Mouse (Mus musculus) embryonic facial prominence, embryonic 14.5 days (tissue): Measurements from ENCODE around the gene Sufu. TPM values are rescaled to one million over a fixed set of nuclear protein-coding genes. Genes with fewer than 3 reads are reported as not detected.

Experiments
- ATAC-seq: fragments of 200-750 bp; cut with Nextera tagmentation; 2 replicates; pipeline ENCODE4 v1.8.0; 2017; ENCODE audit warnings: low read depth, moderate number of reproducible peaks, moderate TSS enrichment
- DNase-seq: peaks from one replicate; pipeline ENCODE4 v3.0.0-alpha.2; 2015; ENCODE audit warnings: low spot score
- H3K27ac ChIP-seq: fragments of 300-500 bp; sonication (generic); replicated peaks from 2 replicates; pipeline ENCODE4 v1.5.1; 2014; ENCODE audit warnings: low read depth, mild to moderate bottlenecking, low read length, moderate library complexity
- H3K27me3 ChIP-seq: fragments of 300-500 bp; sonication (generic); replicated peaks from 2 replicates; pipeline ENCODE4 v1.6.1; 2014; ENCODE audit warnings: low read length; ENCODE audit not compliant: control insufficient read depth, insufficient read depth
- H3K36me3 ChIP-seq: fragments of 300-500 bp; sonication (generic); 2 replicates; pipeline ENCODE4 v1.6.1; 2014; ENCODE audit warnings: low read length, mixed read lengths; ENCODE audit not compliant: control insufficient read depth, insufficient read depth
- H3K4me1 ChIP-seq: fragments of 300-500 bp; sonication (generic); 2 replicates; pipeline ENCODE4 v1.6.1; 2014; ENCODE audit warnings: antibody characterized with exemption, low read length; ENCODE audit not compliant: control insufficient read depth, insufficient read depth
- H3K4me2 ChIP-seq: fragments of 300-500 bp; sonication (generic); 2 replicates; pipeline ENCODE4 v1.6.1; 2014; ENCODE audit warnings: low read depth, mild to moderate bottlenecking, low read length, moderate library complexity, mixed read lengths
- H3K4me3 ChIP-seq: fragments of 300-500 bp; sonication (generic); 2 replicates; pipeline ENCODE4 v1.5.1; 2014; ENCODE audit warnings: low read depth, mild to moderate bottlenecking, low read length
- H3K9ac ChIP-seq: fragments of 300-500 bp; sonication (generic); 2 replicates; pipeline ENCODE4 v1.6.1; 2014; ENCODE audit warnings: low read depth, mild to moderate bottlenecking, low read length, moderate library complexity, mixed read lengths
- H3K9me3 ChIP-seq: fragments of 300-500 bp; sonication (generic); 2 replicates; pipeline ENCODE4 v1.6.1; 2016; ENCODE audit warnings: low read length; ENCODE audit not compliant: control insufficient read depth
- WGBS: fragments of 180-500 bp; shearing (Covaris S2); extraction: QIAGEN DNeasy Blood & Tissue Kit; methylation state at CpG from one replicate; pipeline ENCODE4 v1.1.7; 2014; 5-methylcytosine and 5-hydroxymethylcytosine counted together
- polyA plus RNA-seq: library from polyadenylated mRNA; unstranded; fragments of >200 nt; fragmentation: Nextera tagmentation; extraction: Ambion mirVana; gene quantifications from 2 replicates; pipeline ENCODE4 v1.2.1, GENCODE M21; 2014

The Sufu gene
- polyA plus RNA-seq, 1 experiment from 2014 or later = 34.3 TPM

DNA sequence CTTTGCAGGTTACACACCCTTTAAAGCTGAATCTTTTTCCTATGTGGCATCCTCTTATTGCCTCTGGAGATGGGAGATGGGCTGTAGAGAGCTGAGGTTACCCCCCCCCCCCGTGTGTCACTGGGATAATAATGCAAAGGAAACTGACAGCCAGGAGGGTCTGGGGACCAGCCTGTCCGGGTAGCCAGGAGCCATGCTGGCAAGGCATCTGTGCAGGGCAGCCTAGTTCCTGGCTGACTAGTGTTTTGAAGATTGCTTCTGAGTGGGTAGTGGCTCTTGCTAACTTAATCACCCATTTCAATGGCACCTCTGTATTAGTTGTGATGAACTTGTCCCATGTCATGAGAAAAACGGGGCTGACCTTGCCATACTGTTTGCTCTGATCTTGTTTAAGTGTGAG, 1.7 kb downstream of the Sufu start:
- Histone ChIP-seq H3K4me1 (peaks cover 33% of the 10 kb centered on the region), H3K27me3 (no peaks in the 10 kb centered on the region), H3K36me3 (peaks cover 20% of the 10 kb centered on the region), H3K27ac (no peak overlapping the region), H3K4me3 (peak overlapping the region; percentile 93), H3K4me2 (peak overlapping the region; percentile 78), H3K9ac (peak overlapping the region; percentile 86), H3K9me3 (no peaks in the 10 kb centered on the region)
- ATAC-seq (no peak), DNase-seq (no peak)
- WGBS = 33% methylated on average over 3 of the region's 3 CpGs

DNA sequence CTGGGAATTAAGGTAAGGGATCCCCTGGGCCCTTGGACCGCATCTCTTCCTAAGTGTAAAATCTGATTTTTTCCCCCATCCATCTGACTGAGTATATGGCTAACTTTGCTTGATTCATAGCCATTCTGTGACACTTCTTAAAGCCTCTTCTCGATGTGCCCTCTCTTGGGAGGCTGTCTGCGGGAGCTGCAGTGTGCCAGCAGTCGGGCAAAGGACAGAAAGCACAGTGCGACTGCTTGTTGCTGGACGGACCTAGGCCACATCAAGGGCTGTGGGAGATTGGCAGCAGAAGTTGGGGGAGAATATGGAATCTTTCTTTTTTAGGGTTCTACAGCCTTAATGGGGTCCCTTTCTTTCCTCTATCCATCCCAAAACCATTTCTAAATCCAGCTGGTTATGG, 2.7 kb downstream of the Sufu start:
- H3K4me3 ChIP-seq = no peak overlapping the region
- WGBS = 75% methylated on average over 6 of the region's 6 CpGs
- H3K4me1 ChIP-seq = peaks cover 26% of the 10 kb centered on the region
- no peak overlapping the region for H3K9ac ChIP-seq
- H3K9me3 ChIP-seq = no peaks in the 10 kb centered on the region
- no peak for ATAC-seq
- 0 out of 2 replicates have a peak overlapping the region, but pooled peaks have one; percentile 78 for H3K4me2 ChIP-seq
- no peak overlapping the region for H3K27ac ChIP-seq
- no peak for DNase-seq
- peaks cover 29% of the 10 kb centered on the region for H3K36me3 ChIP-seq
- H3K27me3 ChIP-seq = no peaks in the 10 kb centered on the region

GRCm38 (mm10) chr19:46399886-46400285, 3.2 kb downstream of the Sufu start:
- WGBS = 68% methylated on average over 7 of the region's 7 CpGs
- ATAC-seq = no peak

DNA sequence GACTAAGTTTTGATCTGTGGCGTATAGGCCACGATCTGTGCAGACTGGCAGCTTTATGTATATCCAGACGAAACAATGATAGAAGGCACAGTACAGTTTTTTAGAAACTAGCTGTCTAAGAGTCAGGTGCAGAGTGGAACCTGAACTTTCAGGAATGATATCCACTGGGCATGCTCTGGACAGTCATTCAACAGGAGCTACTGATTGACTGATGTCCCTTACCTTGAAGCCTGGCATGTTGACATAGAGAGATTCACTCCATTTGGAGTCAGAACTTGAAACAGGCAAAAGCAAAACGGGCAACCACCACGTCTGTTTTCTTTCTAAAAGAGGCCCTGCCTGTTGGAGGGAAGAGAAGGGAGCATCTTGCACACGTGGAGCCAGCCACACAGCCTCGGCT, 3.9 kb downstream of the Sufu start:
- WGBS = 76% methylated on average over 7 of the region's 7 CpGs
- DNase-seq (no peak), ATAC-seq (no peak)
- Histone ChIP-seq H3K9me3 (no peaks in the 10 kb centered on the region), H3K27me3 (no peaks in the 10 kb centered on the region), H3K4me1 (peaks cover 24% of the 10 kb centered on the region), H3K4me3 (no peak overlapping the region), H3K9ac (no peak overlapping the region), H3K4me2 (no peak overlapping the region), H3K36me3 (peaks cover 41% of the 10 kb centered on the region), H3K27ac (no peak overlapping the region)

More at GRCm38 (mm10) chr19:46399886-46400285, 3.2 kb downstream of the Sufu start:
- no peaks in the 10 kb centered on the region for H3K27me3 ChIP-seq
- 0 out of 2 replicates have a peak overlapping the region, but pooled peaks have one; percentile 19 for H3K4me2 ChIP-seq
- H3K4me1 ChIP-seq = peaks cover 24% of the 10 kb centered on the region
- no peak overlapping the region for H3K4me3 ChIP-seq
- H3K9me3 ChIP-seq = no peaks in the 10 kb centered on the region
- H3K36me3 ChIP-seq = peaks cover 34% of the 10 kb centered on the region
- no peak overlapping the region for H3K27ac ChIP-seq
- H3K9ac ChIP-seq = no peak overlapping the region
- DNase-seq = peak; percentile 45

GRCm38 (mm10) chr19:46404030-46404429, 7.3 kb downstream of the Sufu start:
- Histone ChIP-seq H3K9ac (no peak overlapping the region), H3K4me3 (no peak overlapping the region), H3K4me1 (peaks cover 14% of the 10 kb centered on the region), H3K36me3 (peaks cover 64% of the 10 kb centered on the region), H3K27me3 (no peaks in the 10 kb centered on the region), H3K27ac (no peak overlapping the region), H3K4me2 (no peak overlapping the region), H3K9me3 (no peaks in the 10 kb centered on the region)
- 96% methylated on average over 1 of the region's 1 CpGs for WGBS
- DNase-seq (no peak), ATAC-seq (no peak)

DNA sequence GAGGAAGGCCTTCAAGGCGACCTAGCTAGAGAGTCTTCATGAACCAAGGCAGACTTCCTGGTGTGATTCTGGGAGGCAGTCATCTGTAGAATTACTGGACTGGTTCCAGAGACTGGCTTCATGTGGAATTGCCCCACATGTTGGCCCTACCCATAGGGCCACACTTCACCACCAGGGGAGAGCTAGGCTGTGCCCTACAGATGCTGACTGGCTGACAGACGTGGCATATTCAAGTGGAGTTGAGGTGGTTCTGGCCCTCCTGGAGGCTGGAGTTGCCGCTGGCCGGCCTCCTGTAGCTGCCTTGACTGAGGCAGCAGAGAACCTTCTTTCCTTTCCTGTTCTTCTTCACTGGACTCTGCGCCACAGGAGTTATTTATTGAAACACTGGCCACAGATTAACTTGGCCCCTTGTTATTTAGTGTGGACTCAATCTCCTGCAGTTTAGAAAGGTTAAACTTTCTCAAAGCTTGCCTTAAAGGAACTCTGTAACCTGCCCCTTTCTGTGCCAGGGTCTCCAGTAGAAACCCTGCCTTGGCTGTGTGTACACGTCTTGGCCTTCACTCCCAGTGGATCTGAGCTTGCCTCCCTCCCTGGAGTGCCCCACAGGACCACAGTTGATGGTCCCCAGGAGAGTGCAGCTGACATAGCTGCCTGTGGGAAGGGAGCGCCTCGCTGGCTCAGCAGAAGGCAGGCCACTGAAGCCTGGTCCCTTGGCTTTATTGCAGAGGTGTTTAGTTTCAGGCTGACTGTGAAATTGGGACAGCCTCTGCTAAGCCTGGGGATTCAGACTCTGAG, 10.1 kb downstream of the Sufu start:
- H3K4me1 ChIP-seq = no peaks in the 10 kb centered on the region
- WGBS = 64% methylated on average over 8 of the region's 8 CpGs
- no peaks in the 10 kb centered on the region for H3K27me3 ChIP-seq
- no peak overlapping the region for H3K4me2 ChIP-seq
- no peaks in the 10 kb centered on the region for H3K9me3 ChIP-seq
- H3K27ac ChIP-seq = no peak overlapping the region
- no peak for DNase-seq
- H3K9ac ChIP-seq = no peak overlapping the region
- peaks cover 72% of the 10 kb centered on the region for H3K36me3 ChIP-seq
- ATAC-seq = no peak
- H3K4me3 ChIP-seq = no peak overlapping the region

DNA sequence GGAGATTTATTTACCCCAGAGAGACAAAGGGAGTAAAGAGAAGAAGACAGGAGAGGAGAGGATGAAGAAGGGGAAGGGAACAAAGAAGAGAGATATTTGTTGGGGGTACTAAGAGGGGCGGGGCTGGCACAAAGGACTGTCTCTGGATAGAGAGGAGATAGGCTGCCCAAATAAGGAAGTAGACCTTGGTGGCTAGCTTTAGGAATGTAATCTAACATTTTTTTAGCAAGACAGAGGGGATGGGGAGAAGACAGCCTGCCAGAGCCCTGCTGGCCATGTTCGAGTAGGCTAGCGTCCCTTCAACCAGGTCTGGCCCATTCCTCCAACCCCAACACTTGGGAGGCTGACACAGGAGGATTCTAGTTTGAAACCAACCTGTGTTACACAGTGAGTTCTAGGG, 12.8 kb downstream of the Sufu start:
- Histone ChIP-seq H3K9me3 (no peaks in the 10 kb centered on the region), H3K4me3 (no peak overlapping the region), H3K27ac (no peak overlapping the region), H3K36me3 (peaks cover 59% of the 10 kb centered on the region), H3K4me1 (no peaks in the 10 kb centered on the region), H3K27me3 (no peaks in the 10 kb centered on the region), H3K9ac (no peak overlapping the region), H3K4me2 (no peak overlapping the region)
- ATAC-seq (no peak), DNase-seq (no peak)
- WGBS = 75% methylated on average over 3 of the region's 3 CpGs

DNA sequence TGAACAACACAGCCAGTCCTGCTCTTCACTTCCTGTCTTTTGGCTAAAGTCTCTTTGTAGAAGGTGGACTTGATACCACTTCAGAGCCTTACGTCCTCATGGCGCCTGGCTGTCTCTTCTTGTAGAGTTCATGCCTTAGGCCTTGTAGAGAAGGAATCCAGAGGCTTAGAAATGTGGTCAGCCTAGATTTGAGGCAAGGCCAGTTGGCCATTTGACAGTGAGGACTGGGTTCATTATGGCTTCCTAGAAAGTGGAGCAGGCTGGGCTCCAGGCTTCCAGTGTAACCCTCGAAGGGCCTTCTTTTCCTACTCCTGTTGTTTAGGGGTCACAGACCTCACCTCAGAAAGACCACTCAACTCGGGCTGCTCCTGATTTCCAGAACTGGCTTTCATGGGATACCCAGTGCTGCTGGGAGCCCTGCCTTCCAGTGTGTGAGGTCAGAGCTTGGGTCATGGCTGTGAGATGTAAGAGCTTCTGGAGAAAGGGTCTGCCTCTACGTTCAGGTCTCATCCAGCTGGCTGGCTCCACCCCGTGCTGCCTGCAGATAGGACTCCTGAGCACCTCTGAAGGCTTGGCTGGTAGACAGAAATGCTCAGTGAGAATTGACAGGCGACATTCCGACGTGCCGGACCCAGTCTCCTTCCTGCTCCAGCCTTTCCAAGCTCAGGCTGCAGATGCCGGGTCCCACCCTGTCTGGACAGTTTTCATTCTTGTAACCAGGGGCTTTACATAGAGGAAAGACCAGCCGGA, 15.5 kb downstream of the Sufu start:
- no peak overlapping the region for H3K4me2 ChIP-seq
- peaks cover 34% of the 10 kb centered on the region for H3K36me3 ChIP-seq
- H3K4me3 ChIP-seq = no peak overlapping the region
- no peak overlapping the region for H3K9ac ChIP-seq
- 76% methylated on average over 12 of the region's 12 CpGs for WGBS
- ATAC-seq = no peak
- no peak overlapping the region for H3K27ac ChIP-seq
- H3K9me3 ChIP-seq = no peaks in the 10 kb centered on the region
- H3K4me1 ChIP-seq = no peaks in the 10 kb centered on the region
- H3K27me3 ChIP-seq = no peaks in the 10 kb centered on the region
- no peak for DNase-seq
